Mouse (Mus musculus): Measurements from ENCODE around the gene Hace1.
"Not testable (repeated sequence)": the region's sequence is repeated elsewhere in the genome, so short reads cannot be mapped to it uniquely, and the experiment has no call there.

Hace1 gene

DNA sequence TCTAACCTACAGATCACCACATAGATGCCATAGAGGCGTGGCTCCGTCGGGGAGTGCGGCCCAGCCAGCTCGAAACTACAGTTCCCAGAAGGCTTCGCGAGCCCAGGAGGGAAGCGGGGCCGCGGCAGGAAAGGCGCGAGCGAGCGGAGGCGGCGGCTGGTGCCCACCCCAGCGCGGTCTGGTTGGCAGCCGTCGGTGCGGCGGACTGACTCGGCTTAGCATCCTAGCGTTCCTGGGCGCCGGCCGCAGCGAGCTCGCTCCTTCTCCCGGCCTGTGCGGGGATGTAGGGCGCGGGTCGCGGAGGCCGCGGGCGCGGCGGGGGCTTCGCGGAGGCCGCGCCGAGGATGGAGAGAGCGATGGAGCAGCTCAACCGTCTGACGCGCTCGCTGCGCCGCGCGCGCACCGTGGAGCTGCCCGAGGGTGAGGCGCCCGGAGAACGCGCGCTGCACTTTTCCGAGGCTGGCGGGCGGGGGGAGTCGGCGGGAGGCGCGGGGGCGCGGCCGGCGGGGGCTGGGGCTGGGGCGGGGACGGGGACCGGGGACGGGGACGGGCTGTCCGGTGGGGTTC is at the start of gene Hace1:
Hace1 (plus strand) TSS at position 99 of the 567 bp plus-strand sequence.
- DNase-seq, result peak; percentile 74

DNA sequence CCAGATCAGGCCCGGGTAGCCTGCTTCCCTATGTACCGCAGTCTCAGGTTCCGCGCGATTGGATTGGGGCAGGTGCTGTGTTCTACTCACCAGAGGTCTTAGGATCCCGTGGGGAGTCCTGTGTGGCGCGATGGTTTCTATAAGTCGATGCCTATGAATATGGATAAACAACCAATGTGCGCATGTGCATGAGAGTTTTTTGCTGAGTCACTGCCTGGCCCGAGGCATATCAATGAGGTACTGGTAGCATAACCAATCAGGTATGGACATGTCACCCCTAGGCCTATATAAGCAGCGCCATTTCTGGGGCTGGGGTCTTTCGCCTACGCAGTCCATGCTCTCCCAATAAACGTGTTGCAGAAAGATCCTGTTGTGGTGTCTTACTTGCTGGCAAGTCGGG is 40.3 kb upstream of the Hace1 start:
- not testable (repeated sequence) for DNase-seq

DNA sequence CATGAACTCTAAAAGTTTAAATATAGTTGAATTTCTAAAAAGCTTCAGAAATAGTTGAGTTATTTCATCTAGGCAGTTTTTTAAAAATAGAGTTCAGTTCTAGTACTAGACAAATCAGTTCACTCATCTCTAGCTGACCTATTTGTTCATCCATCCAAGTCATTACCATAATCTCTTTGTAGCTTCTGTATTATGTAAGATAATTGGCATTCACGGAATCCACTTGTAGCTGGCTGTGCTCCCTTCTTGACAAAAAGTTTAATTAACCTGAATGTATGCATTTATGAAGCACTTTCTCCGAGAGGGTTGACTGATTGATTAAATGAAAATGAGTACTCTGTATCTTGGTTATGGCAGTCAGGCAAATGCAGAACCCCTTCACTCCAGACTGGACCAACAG is 34.9 kb upstream of the Hace1 start:
- no peak for DNase-seq

DNA sequence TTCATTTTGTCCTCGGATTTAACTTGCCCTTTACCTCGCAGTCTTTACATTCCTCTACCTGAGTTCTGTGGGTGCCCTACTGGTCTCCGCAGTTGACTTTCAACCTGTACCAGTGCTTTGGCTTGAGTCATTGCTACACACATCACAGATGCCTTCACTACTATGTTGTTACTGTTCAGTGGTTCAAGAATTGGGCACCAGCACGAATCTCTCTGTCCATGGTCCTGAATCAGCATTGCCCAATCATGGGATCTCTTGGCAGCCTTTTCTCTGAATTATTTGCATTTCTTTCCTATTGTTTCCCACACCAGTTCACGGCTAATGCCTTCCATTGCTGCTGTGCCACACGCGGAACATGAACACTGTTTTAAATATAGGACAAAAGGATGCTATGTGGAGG is 30.8 kb upstream of the Hace1 start:
- DNase-seq, result peak; percentile 25

DNA sequence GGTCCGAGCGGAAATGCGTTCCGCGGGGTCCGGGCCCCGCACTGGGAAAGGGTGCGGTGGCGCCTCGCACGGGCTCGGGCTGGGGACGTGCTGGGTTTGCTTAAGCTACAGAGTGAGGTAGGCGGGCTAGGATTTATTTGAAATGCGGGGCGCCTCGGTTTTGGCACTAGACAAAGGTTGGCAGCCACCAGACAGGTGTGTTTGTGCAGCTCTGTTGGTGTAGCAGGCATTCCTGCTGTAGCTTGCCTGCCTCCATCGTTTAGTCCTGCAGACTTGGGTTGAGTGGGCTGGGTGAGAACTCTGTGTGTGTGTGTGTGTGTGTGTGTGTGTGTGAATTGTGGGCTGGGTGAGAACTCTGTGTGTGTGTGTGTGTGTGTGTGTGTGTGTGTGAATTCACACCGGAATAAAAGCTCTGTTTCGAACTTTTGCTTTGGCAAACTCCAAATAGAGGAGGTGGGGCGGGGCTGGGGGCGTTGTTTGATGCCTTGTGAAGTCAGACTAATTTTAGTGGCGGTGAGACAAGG is 731 bp downstream of the Hace1 start:
- peak; percentile 31 for DNase-seq

GRCm38 (mm10) chr10:45583310-45583709 is 5.7 kb downstream of the Hace1 start:
- DNase-seq, result no peak

DNA sequence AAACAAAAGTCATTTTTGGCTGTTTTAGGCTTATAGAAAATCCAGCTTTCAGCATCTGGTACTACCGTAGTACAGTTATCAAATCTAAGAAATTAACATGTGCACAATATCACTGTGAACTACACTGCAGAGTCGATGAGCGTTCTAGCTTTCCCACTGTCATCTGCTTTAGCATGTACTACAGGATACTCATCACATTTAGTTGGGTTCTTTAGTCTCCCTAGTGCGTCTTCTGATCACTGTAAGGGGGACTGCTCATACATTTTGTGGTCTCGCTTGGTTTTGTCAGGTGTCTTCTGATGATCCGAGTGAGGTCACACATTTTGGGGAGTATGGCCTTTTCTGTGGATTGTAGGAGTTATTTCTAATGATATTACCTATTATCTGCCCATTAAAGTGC is 6.2 kb downstream of the Hace1 start:
- DNase-seq, result no peak

DNA sequence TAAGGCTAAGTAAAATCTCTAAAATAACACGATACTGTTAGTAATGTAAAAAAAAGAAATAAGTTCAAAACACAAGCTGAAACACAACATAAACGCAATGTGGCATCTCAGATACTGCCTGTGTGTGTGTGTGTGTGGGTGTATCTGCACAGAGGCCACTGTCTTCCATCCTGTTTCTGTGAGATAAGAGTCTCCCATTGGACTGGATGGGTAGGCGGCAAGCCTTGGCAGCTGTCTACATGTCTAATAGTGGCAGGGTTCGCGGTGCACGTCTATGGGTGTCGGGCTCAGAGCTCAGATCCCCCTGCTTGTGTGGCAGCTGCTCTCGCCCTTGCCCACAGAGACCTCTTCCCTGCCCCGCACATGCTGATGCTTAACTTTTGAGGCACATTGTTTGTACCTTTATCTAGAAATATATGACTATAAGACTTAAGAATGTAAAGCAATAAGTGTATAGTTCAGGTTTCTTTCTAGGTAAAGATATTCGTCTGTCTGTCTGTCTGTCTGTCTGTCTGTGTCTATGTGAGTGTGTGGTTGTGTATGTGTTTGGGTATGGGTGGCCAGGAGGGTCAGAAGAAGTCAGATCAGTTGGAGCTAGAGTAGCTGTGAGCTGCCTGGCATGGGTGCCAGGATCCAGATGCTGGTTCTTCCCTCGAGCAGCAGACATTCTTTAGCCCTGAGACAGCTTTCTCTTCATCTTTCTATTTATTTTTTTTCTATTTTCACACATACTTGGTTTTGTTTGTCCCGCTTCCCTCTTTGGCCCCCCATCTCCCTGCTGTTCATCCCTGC is 6.9 kb downstream of the Hace1 start:
- DNase-seq, result no peak

GRCm38 (mm10) chr10:45605853-45606252 is 28.2 kb downstream of the Hace1 start:
- DNase-seq, result no peak

DNA sequence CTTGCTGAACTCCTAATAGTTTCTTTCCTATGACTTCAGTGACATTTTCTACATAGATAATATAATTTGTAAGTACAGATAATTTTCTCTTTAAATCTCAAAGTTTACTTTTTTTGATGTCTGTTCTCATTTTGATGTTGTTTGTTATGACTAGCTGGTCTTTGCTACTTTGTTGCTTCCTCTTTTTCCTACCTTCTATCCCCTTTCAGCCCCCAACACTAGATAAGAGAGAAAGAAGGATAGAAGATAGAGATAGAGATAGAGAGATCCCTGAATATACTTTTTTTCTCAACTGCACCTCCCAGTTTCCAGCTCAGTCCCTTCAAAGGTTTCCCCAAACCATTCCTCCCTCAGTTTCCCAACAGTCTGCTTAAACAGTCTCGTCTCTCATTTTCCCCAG is 33.1 kb downstream of the Hace1 start:
- DNase-seq, result no peak

DNA sequence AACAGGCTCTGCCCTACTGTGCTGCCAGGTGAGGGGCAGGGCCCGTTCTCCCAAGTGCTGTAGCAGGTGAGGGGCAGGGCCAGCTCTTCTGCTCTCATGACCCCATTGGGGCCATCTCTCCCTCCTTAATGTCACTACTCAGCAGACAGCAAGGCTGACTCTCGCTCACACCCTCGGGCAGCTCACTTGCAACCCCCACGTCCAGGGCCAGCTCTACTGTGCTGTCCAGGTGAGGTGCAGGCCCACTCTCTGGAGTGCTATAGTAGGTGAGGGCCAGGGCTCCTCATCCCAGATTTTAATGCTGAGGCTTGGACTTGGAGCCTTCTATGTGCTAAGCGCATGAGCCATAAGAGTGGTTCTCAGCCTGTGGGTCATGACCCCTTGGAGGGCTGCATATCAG is 38.4 kb downstream of the Hace1 start:
- no peak for DNase-seq

GRCm38 (mm10) chr10:45619039-45619438 is 41.4 kb downstream of the Hace1 start:
- DNase-seq, result no peak

GRCm38 (mm10) chr10:45631995-45632394 is 54.4 kb downstream of the Hace1 start:
- no peak for DNase-seq

DNA sequence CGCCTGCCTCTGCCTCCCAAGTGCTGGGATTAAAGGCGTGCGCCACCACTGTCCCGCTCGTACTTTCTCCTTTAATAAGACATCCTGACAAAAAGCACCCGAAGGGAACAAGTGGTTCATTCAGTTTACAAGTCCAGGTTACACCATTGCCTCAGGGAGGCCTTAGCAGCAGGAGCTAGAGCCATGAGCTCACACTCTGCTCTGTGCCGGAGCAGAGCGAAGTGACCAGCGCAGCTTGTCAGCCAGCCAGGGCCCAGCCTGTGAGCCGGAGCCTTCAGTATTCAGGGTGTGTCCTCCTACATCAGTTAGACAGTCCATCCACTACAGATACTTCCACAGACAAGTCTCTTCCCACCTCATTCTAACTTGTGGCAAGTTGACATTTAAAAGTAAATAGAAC is 55.0 kb downstream of the Hace1 start:
- no peak for DNase-seq

- no peak for DNase-seq
These were observed 57.6 kb downstream of the Hace1 start for GRCm38 (mm10) chr10:45635201-45635600.

DNA sequence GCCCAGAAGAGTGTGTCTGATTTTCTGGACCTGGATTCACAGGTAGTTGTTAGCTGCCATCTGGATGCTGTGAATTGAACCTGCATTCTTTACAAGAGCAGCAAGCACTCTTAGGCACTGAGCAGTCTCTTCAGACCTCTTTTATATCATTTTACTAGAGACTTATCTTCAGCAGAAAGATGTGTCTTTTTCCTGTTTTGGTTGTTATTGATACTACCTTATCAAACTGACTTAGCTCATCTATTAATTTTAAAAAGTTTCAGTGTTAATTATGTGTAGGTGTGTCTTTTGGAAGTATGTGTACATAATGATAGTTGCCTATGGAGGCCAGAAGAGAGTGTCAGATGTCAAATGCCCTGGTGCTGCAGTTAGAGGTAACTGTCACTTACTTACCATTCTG is 62.1 kb downstream of the Hace1 start:
- no peak for DNase-seq

GRCm38 (mm10) chr10:45654026-45654425 is 76.4 kb downstream of the Hace1 start:
- no peak for DNase-seq

- DNase-seq, result no peak
These were observed 84.4 kb downstream of the Hace1 start for GRCm38 (mm10) chr10:45662015-45662414.

GRCm38 (mm10) chr10:45668266-45668665 is 90.6 kb downstream of the Hace1 start:
- DNase-seq, result no peak

GRCm38 (mm10) chr10:45676796-45677195 is 99.2 kb downstream of the Hace1 start:
- peak; percentile 5 for DNase-seq

- DNase-seq, result no peak
These were observed 108.6 kb downstream of the Hace1 start for GRCm38 (mm10) chr10:45686191-45686590.

DNA sequence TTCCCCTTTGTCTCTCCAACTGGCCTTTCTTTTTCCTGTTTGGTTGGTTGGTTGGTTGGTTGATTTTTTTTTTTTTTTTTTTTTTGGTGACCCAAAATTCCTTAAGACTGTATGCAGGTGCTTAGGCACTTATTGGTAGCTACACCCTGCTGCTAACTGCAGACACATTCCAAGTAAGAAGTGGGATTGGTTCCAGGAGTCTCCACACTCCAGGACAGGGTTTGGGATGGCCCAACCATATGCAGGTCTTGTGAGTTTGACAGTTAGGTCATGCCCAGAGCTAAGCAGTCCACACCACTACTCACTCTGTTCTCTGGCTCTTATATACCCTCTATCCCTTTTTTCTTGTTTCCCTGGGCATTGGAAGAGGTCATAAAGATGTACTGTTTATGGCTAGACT is 117.3 kb downstream of the Hace1 start:
- DNase-seq, result no peak

GRCm38 (mm10) chr10:45695522-45695921 is 117.9 kb downstream of the Hace1 start:
- no peak for DNase-seq

- peak; percentile 21 for DNase-seq
These were observed 121.3 kb downstream of the Hace1 start for GRCm38 (mm10) chr10:45698930-45699329.

GRCm38 (mm10) chr10:45706849-45707248 is 129.2 kb downstream of the Hace1 start:
- no peak for DNase-seq

All from kidney, adult 9 months (tissue).